Mouse (Mus musculus): Measurements from ENCODE around the gene Sergef.

DNA sequence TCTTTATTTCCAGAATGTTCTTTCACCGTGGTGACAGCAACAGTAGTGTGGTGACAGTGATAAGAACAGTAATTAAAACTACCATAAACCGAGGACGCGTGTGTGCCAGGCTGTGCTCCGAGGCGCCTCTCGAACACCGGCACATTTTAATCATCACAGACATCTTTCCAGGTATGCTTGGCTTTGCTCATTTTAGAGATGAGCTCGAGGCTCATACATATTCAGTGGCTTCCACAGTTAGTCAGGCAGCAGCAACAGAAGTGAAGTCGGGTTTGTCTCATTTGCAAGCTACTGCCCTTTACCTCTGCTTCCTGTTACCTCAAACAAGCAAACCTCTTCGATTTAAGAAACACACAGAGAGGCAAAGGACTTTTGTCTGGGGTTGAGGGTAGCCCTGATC, 120.5 kb downstream of the Sergef start:
- TF ChIP-seq CTCF (IDR thresholded peaks at IDR 0.05; ENCODE audit: extremely low read depth, insufficient read length, insufficient replicate concordance, low read depth, low read length) (no peak), POLR2A (IDR thresholded peaks at IDR 0.05; ENCODE audit: low read depth, low read length) (no peak)

Data from small intestine, adult 2 months (tissue).